Mouse (Mus musculus) layer of hippocampus, postnatal 14 days (tissue): ENCODE data around the gene Creb5. TPM values are rescaled to one million over a fixed set of nuclear protein-coding genes. Genes with fewer than 3 reads are reported as not detected.

ENCODE experiments used
- DNase-seq, 2 experiments: peaks; one replicate each; pipeline ENCODE4 v3.0.0; 2021 to 2022; ENCODE audit warnings: low spot score in 2 of 2, mixed read lengths in 1 of 2
- total RNA-seq, 2 experiments: library from RNA; stranded (reverse); gene quantifications; 2 replicates each; pipeline ENCODE4 v1.2.3; 2021

Gene Creb5
- total RNA-seq, 2 experiments from 2014 or later = 4.7 TPM

GRCm38 (mm10) chr6:53688762-53689477, 401.9 kb downstream of the Creb5 start:
- DNase-seq = no peak

GRCm38 (mm10) chr6:53691006-53691405, 403.9 kb downstream of the Creb5 start:
- DNase-seq = no peak

GRCm38 (mm10) chr6:53695216-53695615, 408.1 kb downstream of the Creb5 start:
- DNase-seq = peak in 1 of 2 experiments; percentile 25

GRCm38 (mm10) chr6:53696471-53696870, 409.4 kb downstream of the Creb5 start:
- DNase-seq = no peak

- peak; percentile 13 to 16 for DNase-seq
These were observed 409.9 kb downstream of the Creb5 start for GRCm38 (mm10) chr6:53696921-53697320.

- no peak for DNase-seq
These were observed 411.2 kb downstream of the Creb5 start for GRCm38 (mm10) chr6:53698128-53698749.

GRCm38 (mm10) chr6:53704440-53704839, 417.4 kb downstream of the Creb5 start:
- DNase-seq = no peak

GRCm38 (mm10) chr6:53706604-53707330, 419.7 kb downstream of the Creb5 start:
- no peak for DNase-seq

- no peak for DNase-seq
These were observed 420.7 kb downstream of the Creb5 start for GRCm38 (mm10) chr6:53707795-53708194.

- no peak for DNase-seq
These were observed 422.8 kb downstream of the Creb5 start for GRCm38 (mm10) chr6:53709694-53710442.

GRCm38 (mm10) chr6:53710560-53710959, 423.5 kb downstream of the Creb5 start:
- no peak for DNase-seq

- DNase-seq = no peak
These were observed 426.1 kb downstream of the Creb5 start for GRCm38 (mm10) chr6:53713152-53713551.

GRCm38 (mm10) chr6:53714908-53715321, 427.8 kb downstream of the Creb5 start:
- no peak for DNase-seq

- no peak for DNase-seq
These were observed 428.9 kb downstream of the Creb5 start for GRCm38 (mm10) chr6:53716013-53716412.

- DNase-seq = no peak
These were observed 432.9 kb downstream of the Creb5 start for GRCm38 (mm10) chr6:53720009-53720408.

GRCm38 (mm10) chr6:53721595-53721994, 434.5 kb downstream of the Creb5 start:
- DNase-seq = peak; percentile 45 to 60

- DNase-seq = no peak
These were observed 435.6 kb downstream of the Creb5 start for GRCm38 (mm10) chr6:53722694-53723093.

- no peak for DNase-seq
These were observed 443.4 kb downstream of the Creb5 start for GRCm38 (mm10) chr6:53730487-53730886.

- no peak for DNase-seq
These were observed 444.0 kb downstream of the Creb5 start for GRCm38 (mm10) chr6:53730996-53731485.

GRCm38 (mm10) chr6:53733546-53733945, 446.5 kb downstream of the Creb5 start:
- DNase-seq = no peak

- DNase-seq = no peak
These were observed 446.9 kb downstream of the Creb5 start for GRCm38 (mm10) chr6:53733999-53734398.
